Mouse (Mus musculus) liver, postnatal 0 days (tissue): ENCODE data around the gene Ica1l.

ENCODE experiments used
- CTCF ChIP-seq: sonication (generic); IDR thresholded peaks from 2 replicates; pipeline ENCODE4 v1.5.1; 2016; ENCODE audit warnings: antibody characterized with exemption, low read depth
- EP300 ChIP-seq: IDR thresholded peaks from 2 replicates; pipeline ENCODE4 v1.6.1; 2016; ENCODE audit warnings: antibody characterized with exemption, low read depth, mild to moderate bottlenecking

- TF ChIP-seq CTCF (no peak), EP300 (no peak)
Observed at GRCm38 (mm10) chr1:59941063-59941462, 101.9 kb downstream of the Ica1l start.
